Mouse (Mus musculus) CH12.LX (cell line): ENCODE measurements at regions not wholly inside any gene's neighbourhood (a gene's known extent, or its start where the extent isn't known, plus 50 kb on each side); places are given as distances from the start of the nearest gene placed in this dataset.

ENCODE experiments used
- CTCF ChIP-seq, 2 experiments: IDR thresholded peaks in 1 of 2; conservative IDR thresholded peaks in 1 of 2; 2 replicates each; pipeline ENCODE4 v1.5.1; 2011 to 2012; ENCODE audit warnings: low read depth in 2 of 2, low read length in 2 of 2, improper control_type of control experiment in 1 of 2, inconsistent platforms in 1 of 2, mild to moderate bottlenecking in 1 of 2, moderate library complexity in 1 of 2
- ELF1 ChIP-seq: IDR thresholded peaks from 2 replicates; pipeline ENCODE4 v1.6.1; 2014; ENCODE audit warnings: low read depth, mild to moderate bottlenecking, inconsistent platforms, low read length, improper control_type of control experiment
- EP300 ChIP-seq: IDR thresholded peaks from 2 replicates; pipeline ENCODE4 v1.6.1; 2011; ENCODE audit warnings: low read length, improper control_type of control experiment
- IRF4 ChIP-seq: IDR thresholded peaks from 2 replicates; pipeline ENCODE4 v1.6.1; 2014; ENCODE audit warnings: low read depth, mild to moderate bottlenecking, inconsistent platforms, low read length, improper control_type of control experiment
- MEF2A ChIP-seq: IDR thresholded peaks from 2 replicates; pipeline ENCODE4 v1.6.1; 2014; ENCODE audit warnings: low read depth, mild to moderate bottlenecking, inconsistent platforms, low read length, improper control_type of control experiment, borderline replicate concordance
- NRF1 ChIP-seq: IDR thresholded peaks from 2 replicates; pipeline ENCODE4 v1.6.1; 2014; ENCODE audit warnings: low read depth, mild to moderate bottlenecking, inconsistent platforms, low read length, improper control_type of control experiment, moderate library complexity
- PAX5 ChIP-seq: IDR thresholded peaks from 2 replicates; pipeline ENCODE4 v1.6.1; 2012; ENCODE audit warnings: low read length, inconsistent platforms, mixed read lengths
- POLR2AphosphoS2 ChIP-seq: IDR thresholded peaks from 2 replicates; pipeline ENCODE4 v1.6.1; 2011; ENCODE audit warnings: low read depth, low read length, improper control_type of control experiment
- TCF12 ChIP-seq: IDR thresholded peaks from 2 replicates; pipeline ENCODE4 v1.6.1; 2014; ENCODE audit warnings: low read depth, mild to moderate bottlenecking, inconsistent platforms, low read length, improper control_type of control experiment
- USF2 ChIP-seq: conservative IDR thresholded peaks from 2 replicates; pipeline ENCODE4 v1.6.1; 2011; ENCODE audit warnings: low read depth, low read length, improper control_type of control experiment

DNA sequence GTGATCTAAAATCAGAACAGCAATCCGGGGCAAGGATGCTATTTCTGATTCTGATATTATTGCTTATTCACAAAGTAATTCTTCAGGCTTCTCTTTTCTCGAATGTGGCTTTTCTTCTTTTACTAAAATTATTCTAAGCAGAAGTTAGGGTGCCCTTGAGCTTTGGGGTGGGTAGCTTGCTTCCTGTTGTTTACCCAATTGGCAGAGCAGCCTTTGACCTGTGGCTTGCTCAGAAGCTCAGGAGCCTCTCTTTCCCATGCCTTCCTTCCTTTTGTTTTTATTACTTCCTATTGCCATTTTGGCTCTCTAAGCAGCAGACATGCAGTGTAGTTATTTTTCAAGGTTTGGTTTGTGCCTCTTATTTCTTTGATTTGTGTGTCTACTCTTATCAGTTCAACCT, 244.8 kb upstream of the Zic1 start:
- TF ChIP-seq MEF2A, result no peak
- no peak for TF ChIP-seq EP300
- no peak for TF ChIP-seq CTCF (conservative IDR thresholded peaks at IDR 0.05 in 1 of 2, IDR thresholded peaks at IDR 0.05 in 1 of 2; ENCODE audit: low read depth in 2 of 2, low read length in 2 of 2)
- no peak for TF ChIP-seq USF2
- TF ChIP-seq PAX5, result no peak
- TF ChIP-seq NRF1, result no peak
- no peak for TF ChIP-seq POLR2AphosphoS2
- TF ChIP-seq IRF4, result no peak
- no peak for TF ChIP-seq ELF1
- no peak for TF ChIP-seq TCF12
